Mouse (Mus musculus) cerebellum, adult 2 months (tissue): ENCODE data around the gene Il1a. TPM values are rescaled to one million over a fixed set of nuclear protein-coding genes. Genes with fewer than 3 reads are reported as not detected.

Source experiments
- DNase-seq, 2 experiments: peaks; one replicate each; pipeline ENCODE4 v3.0.0; 2021
- H3K27ac ChIP-seq: fragments of 200-500 bp; 2 replicates; pipeline ENCODE4 v1.5.1; 2012; ENCODE audit warnings: low read length, control low read depth, inconsistent platforms; ENCODE audit not compliant: insufficient read depth
- H3K27me3 ChIP-seq: fragments of 200-500 bp; 2 replicates; pipeline ENCODE4 v1.6.1; 2012; ENCODE audit warnings: inconsistent platforms, mild to moderate bottlenecking, low read length, moderate library complexity; ENCODE audit not compliant: control insufficient read depth, insufficient read depth
- H3K4me1 ChIP-seq: fragments of 200-500 bp; 2 replicates; pipeline ENCODE4 v1.6.1; 2011; ENCODE audit warnings: low read length; ENCODE audit not compliant: control insufficient read depth, insufficient read depth
- H3K4me3 ChIP-seq: fragments of 200-500 bp; replicated peaks from 2 replicates; pipeline ENCODE3; 2011; ENCODE audit warnings: mild to moderate bottlenecking, low read depth, low read length, control low read depth; ENCODE audit not compliant: insufficient read depth
- CTCF ChIP-seq: fragments of 200-500 bp; IDR thresholded peaks from 2 replicates; pipeline ENCODE4 v1.5.1; 2011; ENCODE audit warnings: low read depth, mild to moderate bottlenecking, control low read depth, low read length, moderate library complexity, borderline replicate concordance; ENCODE audit not compliant: insufficient read depth
- POLR2A ChIP-seq: fragments of 200-500 bp; IDR thresholded peaks from 2 replicates; pipeline ENCODE4 v1.6.1; 2011; ENCODE audit warnings: low read length, control low read depth, borderline replicate concordance; ENCODE audit not compliant: insufficient read depth
- WGBS: fragments of 180-500 bp; shearing (Covaris S2); methylation state at CpG from one replicate; pipeline ENCODE4 v1.1.7; 2018; 5-methylcytosine and 5-hydroxymethylcytosine counted together
- polyA plus RNA-seq: library from polyadenylated mRNA; depleted of rRNA; stranded (reverse); fragments of >200 nt; gene quantifications from 2 replicates; pipeline ENCODE4 v1.2.3, GENCODE M21; 2012

The Il1a gene
- polyA plus RNA-seq, 1 experiment, result 0.16 TPM

DNA sequence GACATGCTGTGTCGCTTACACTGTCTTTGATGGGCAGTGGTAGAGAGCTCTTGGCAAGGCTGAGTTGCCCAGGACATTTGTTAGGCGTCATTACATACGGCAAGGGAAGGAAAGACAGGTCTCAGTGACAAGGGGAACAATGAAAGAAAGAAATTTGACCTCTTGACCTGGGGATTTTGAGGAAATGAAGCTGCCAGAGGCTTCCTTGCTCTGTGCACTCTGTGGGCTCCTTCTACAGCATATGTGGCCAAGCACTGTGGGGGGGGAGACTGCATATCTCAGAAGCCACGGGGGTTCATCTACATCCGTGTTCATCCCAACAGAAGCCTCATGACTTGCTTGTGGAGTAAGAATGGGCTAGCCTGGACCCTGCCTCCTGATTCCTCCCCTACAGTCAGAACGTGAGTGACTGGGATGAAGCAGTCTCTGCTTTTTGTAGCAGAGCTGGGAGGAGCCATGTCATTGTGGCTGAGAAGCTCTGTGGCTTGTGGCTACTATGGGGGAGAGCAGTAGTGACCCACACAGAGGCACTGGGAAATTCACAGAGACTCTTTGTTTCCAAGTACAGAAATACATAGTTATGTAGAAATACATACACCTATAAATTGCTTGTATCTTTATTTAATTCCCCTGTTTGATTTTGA is 48.5 kb downstream of the Il1a start:
- Histone ChIP-seq H3K4me1 (no peaks in the 10 kb centered on the region), H3K4me3 (no peak overlapping the region), H3K27me3 (no peaks in the 10 kb centered on the region), H3K27ac (no peak overlapping the region)
- 35% methylated on average over 6 of the region's 6 CpGs for WGBS
- TF ChIP-seq CTCF, result no peak
- no peak for TF ChIP-seq POLR2A
- no peak for DNase-seq

DNA sequence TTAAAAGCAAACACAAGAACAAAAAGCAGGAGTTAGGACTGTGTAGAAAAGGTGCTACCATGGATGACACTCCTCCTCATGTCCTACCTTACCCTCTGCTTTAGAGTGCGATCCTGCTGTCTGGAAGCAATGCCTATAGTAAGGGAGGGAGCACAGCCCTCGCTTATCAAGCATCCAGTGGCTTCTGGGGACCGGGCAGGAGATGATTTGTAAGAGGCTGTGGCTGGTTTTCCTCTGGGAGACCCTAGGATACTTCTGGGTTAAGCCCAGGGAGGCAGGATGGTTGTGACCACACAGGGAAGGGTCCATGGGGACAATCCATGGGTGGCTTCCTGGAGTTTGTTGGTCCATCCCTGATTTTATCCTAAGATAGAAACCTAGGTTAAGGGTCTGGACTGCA is 49.1 kb downstream of the Il1a start:
- no peak overlapping the region for H3K27ac ChIP-seq
- no peak for TF ChIP-seq POLR2A
- no peak for TF ChIP-seq CTCF
- DNase-seq, result no peak
- H3K4me3 ChIP-seq, result no peak overlapping the region
- WGBS, result 68% methylated on average over 3 of the region's 3 CpGs
- H3K4me1 ChIP-seq, result no peaks in the 10 kb centered on the region
- no peaks in the 10 kb centered on the region for H3K27me3 ChIP-seq

- 20% methylated on average over 7 of the region's 7 CpGs for WGBS
Observed at GRCm38 (mm10) chr2:129258475-129259211, 51.1 kb downstream of the Il1a start.

GRCm38 (mm10) chr2:129258056-129258455 is 51.7 kb downstream of the Il1a start:
- H3K4me1 ChIP-seq, result no peaks in the 10 kb centered on the region
- no peak for DNase-seq
- no peaks in the 10 kb centered on the region for H3K27me3 ChIP-seq
- 88% methylated on average over 3 of the region's 3 CpGs for WGBS
- H3K4me3 ChIP-seq, result no peak overlapping the region
- no peak overlapping the region for H3K27ac ChIP-seq
- no peak for TF ChIP-seq CTCF
- TF ChIP-seq POLR2A, result no peak

More at GRCm38 (mm10) chr2:129258475-129259211, 51.1 kb downstream of the Il1a start:
- H3K4me3 ChIP-seq, result no peak overlapping the region
- DNase-seq, result peak; percentile 53 to 73
- TF ChIP-seq POLR2A (no peak), CTCF (peak; percentile 79)
- H3K27ac ChIP-seq, result no peak overlapping the region
- H3K4me1 ChIP-seq, result no peaks in the 10 kb centered on the region
- H3K27me3 ChIP-seq, result no peaks in the 10 kb centered on the region

DNA sequence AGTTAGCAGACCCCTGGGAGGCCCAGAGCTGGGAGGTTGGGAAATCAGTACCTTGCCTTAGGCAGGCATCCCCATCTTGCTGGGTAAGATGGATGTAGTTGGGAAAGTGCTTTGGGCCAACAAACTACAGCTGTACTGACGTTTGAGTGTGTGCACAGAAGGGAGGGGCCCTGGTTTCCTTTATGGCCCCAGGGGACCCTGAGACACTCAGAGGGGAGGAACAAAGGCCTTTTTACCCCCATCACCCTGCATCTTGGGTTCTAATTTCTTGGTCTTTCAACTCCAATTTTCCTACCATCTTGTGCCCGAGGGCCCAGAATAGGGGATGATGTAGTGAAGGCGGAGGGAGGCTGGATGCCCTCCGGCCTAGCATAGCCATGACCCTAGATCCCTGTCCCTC is 53.8 kb downstream of the Il1a start:
- Histone ChIP-seq H3K4me1 (no peaks in the 10 kb centered on the region), H3K4me3 (no peak overlapping the region), H3K27me3 (no peaks in the 10 kb centered on the region), H3K27ac (no peak overlapping the region)
- DNase-seq, result no peak
- TF ChIP-seq CTCF (no peak), POLR2A (no peak)
- WGBS, result 76% methylated on average over 4 of the region's 4 CpGs

DNA sequence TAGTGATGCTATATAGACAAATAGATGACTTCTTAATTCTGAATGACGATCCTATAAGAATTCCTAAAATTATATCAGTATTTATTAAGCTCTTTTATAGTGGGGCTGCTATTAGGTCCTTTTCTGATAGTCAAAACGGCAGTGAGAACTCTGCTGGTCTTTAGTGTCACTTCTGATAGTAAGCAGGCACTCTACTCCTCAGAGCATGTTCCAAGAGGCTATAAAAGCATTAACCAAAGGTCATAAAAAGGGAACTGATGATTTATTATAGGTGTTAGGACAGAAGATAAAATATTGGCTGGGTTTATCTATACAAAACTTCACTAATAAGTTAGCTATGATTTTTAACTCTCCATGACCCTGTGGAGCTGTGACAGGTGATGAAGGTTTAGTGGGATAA is 55.7 kb downstream of the Il1a start:
- TF ChIP-seq POLR2A, result no peak
- no peak for TF ChIP-seq CTCF
- Histone ChIP-seq H3K27ac (no peak overlapping the region), H3K4me1 (no peaks in the 10 kb centered on the region), H3K27me3 (no peaks in the 10 kb centered on the region), H3K4me3 (no peak overlapping the region)
- no peak for DNase-seq
- whole genome bisulfite sequencing, result 85% methylated on average over 2 of the region's 2 CpGs

DNA sequence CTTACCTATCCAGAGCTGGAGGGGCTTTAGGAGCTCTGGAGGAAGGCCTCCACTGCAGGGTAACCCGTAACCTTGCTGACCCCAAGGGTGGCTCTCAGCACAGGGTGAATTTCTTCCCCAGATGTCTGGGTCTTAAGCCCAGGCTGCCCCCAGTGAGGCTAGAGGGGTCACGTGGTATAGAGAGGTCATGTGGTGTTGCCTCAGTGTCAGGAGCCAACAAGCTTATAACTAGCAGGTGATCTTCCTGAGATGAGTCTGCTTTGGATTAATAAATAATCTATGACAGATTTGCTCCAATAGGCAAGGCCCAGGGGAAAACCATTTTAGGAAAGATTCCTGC is 56.2 kb downstream of the Il1a start:
- WGBS, result 76% methylated on average over 2 of the region's 2 CpGs
- no peaks in the 10 kb centered on the region for H3K4me1 ChIP-seq
- no peak overlapping the region for H3K27ac ChIP-seq
- TF ChIP-seq POLR2A, result no peak
- no peak for TF ChIP-seq CTCF
- no peak overlapping the region for H3K4me3 ChIP-seq
- no peaks in the 10 kb centered on the region for H3K27me3 ChIP-seq
- no peak for DNase-seq
